Mouse (Mus musculus) spleen, embryonic (tissue): ENCODE data around the gene Lef1.

Experiments used
- CTCF ChIA-PET: fragments of 350-600 bp; sonication (Branson Sonifier 250); formaldehyde crosslinking; loops from one replicate; lab custom pipeline; 2022; lab: Charles Lee

Gene Lef1

GRCm38 (mm10) chr3:131138797-131139196, 28.5 kb downstream of the Lef1 start:
- CTCF ChIA-PET = interaction anchor here (0.8 kb wide), 1 partner anchor 9 kb away, joined by 3 read pairs; no protein-coding TSS in a partner anchor

- CTCF ChIA-PET = interaction anchor here (0.8 kb wide), 1 partner anchor 8 kb away, joined by 3 read pairs; no protein-coding TSS in a partner anchor
Measured at GRCm38 (mm10) chr3:131139345-131140090, 29.2 kb downstream of the Lef1 start.

- CTCF ChIA-PET = interaction anchor here (0.7 kb wide), 1 partner anchor 308 kb away, joined by 3 read pairs; no protein-coding TSS in a partner anchor
Measured at GRCm38 (mm10) chr3:131140091-131140462, 29.8 kb downstream of the Lef1 start.

GRCm38 (mm10) chr3:131141546-131141945, 31.3 kb downstream of the Lef1 start:
- CTCF ChIA-PET = interaction anchor here (0.6 to 0.9 kb wide), 2 partner anchors 9 to 176 kb away, joined by 4 read pairs; no protein-coding TSS in a partner anchor

GRCm38 (mm10) chr3:131144250-131144649, 34.0 kb downstream of the Lef1 start:
- CTCF ChIA-PET = interaction anchor here (0.6 to 0.7 kb wide), 2 partner anchors 11 to 1812 kb away, joined by 3 read pairs; no protein-coding TSS in a partner anchor

- CTCF ChIA-PET = interaction anchor here (0.5 kb wide), 1 partner anchor 43 kb away, joined by 4 read pairs; the partner anchor contains the start of gene Lef1
Measured at GRCm38 (mm10) chr3:131152921-131153320, 42.6 kb downstream of the Lef1 start.

GRCm38 (mm10) chr3:131153896-131154295, 43.6 kb downstream of the Lef1 start:
- CTCF ChIA-PET = interaction anchor here (0.6 kb wide), 2 partner anchors 142 to 465 kb away, joined by 4 to 7 read pairs; no protein-coding TSS in a partner anchor

GRCm38 (mm10) chr3:131154576-131154975, 44.3 kb downstream of the Lef1 start:
- CTCF ChIA-PET = interaction anchor here (0.6 kb wide), 1 partner anchor 464 kb away, joined by 7 read pairs; no protein-coding TSS in a partner anchor

GRCm38 (mm10) chr3:131155066-131155465, 44.8 kb downstream of the Lef1 start:
- CTCF ChIA-PET = no interaction called here

GRCm38 (mm10) chr3:131155657-131156056, 45.4 kb downstream of the Lef1 start:
- CTCF ChIA-PET = no interaction called here

- CTCF ChIA-PET = no interaction called here
Measured at GRCm38 (mm10) chr3:131156377-131156776, 46.1 kb downstream of the Lef1 start.

GRCm38 (mm10) chr3:131157471-131157870, 47.2 kb downstream of the Lef1 start:
- CTCF ChIA-PET = no interaction called here

GRCm38 (mm10) chr3:131159204-131159760, 49.0 kb downstream of the Lef1 start:
- CTCF ChIA-PET = interaction anchor here (0.6 kb wide), 1 partner anchor 40 kb away, joined by 3 read pairs; no protein-coding TSS in a partner anchor

GRCm38 (mm10) chr3:131159881-131160615, 49.8 kb downstream of the Lef1 start:
- CTCF ChIA-PET = no interaction called here

- CTCF ChIA-PET = no interaction called here
Measured at GRCm38 (mm10) chr3:131160921-131161320, 50.6 kb downstream of the Lef1 start.

- CTCF ChIA-PET = interaction anchor here (0.7 kb wide), 1 partner anchor 112 kb away, joined by 10 read pairs; no protein-coding TSS in a partner anchor
Measured at GRCm38 (mm10) chr3:131167731-131168130, 57.5 kb downstream of the Lef1 start.

GRCm38 (mm10) chr3:131169161-131169560, 58.9 kb downstream of the Lef1 start:
- CTCF ChIA-PET = no interaction called here

- CTCF ChIA-PET = interaction anchor here (0.7 kb wide), 1 partner anchor 1296 kb away, joined by 5 read pairs; no protein-coding TSS in a partner anchor
Measured at GRCm38 (mm10) chr3:131170099-131170643, 59.9 kb downstream of the Lef1 start.

GRCm38 (mm10) chr3:131171292-131171960, 61.2 kb downstream of the Lef1 start:
- CTCF ChIA-PET = no interaction called here

- CTCF ChIA-PET = no interaction called here
Measured at GRCm38 (mm10) chr3:131172293-131172692, 62.0 kb downstream of the Lef1 start.

GRCm38 (mm10) chr3:131181006-131181405, 70.7 kb downstream of the Lef1 start:
- CTCF ChIA-PET = no interaction called here
